Mouse (Mus musculus): ENCODE results near the gene Ggps1.

DNA sequence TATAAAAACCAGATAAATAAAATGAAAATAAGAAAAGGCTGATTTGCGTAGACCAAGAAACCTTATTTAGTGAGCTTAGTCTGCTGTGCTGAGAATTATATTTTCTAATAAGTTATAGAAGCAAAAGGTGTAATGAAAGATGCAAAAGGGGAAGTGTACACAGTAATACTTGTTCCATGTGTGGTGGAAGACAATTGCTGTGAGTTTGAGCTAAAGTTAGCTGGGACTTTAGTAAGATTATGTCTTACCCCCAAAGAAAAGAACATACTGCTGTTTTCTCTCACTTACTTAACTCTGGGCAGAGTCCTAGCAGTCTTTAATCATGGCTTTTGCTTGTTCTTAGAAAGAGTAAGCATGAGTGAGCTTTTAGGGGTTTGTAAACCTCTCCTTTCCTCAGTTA lies 11.1 kb upstream of the Ggps1 start:
- TF ChIP-seq CTCF (IDR thresholded peaks at IDR 0.05; ENCODE audit: control insufficient read depth, insufficient read depth, insufficient read length) = no peak
- TF ChIP-seq CEBPB (IDR thresholded peaks at IDR 0.05; ENCODE audit: low read depth) = no peak
